Mouse (Mus musculus) liver, embryonic 16.5 days (tissue): Measurements from ENCODE around the gene Trp63. TPM values are rescaled to one million over a fixed set of nuclear protein-coding genes. Genes with fewer than 3 reads are reported as not detected.

Source experiments
- ATAC-seq: fragments of 200-750 bp; cut with Nextera tagmentation; 2 replicates; pipeline ENCODE4 v1.8.0; 2017; ENCODE audit warnings: low read depth, mild to moderate bottlenecking, moderate number of reproducible peaks, moderate library complexity
- H3K27ac ChIP-seq: fragments of 300-500 bp; sonication (generic); 2 replicates; pipeline ENCODE4 v1.5.1; 2014; ENCODE audit warnings: mild to moderate bottlenecking, low read length
- H3K27me3 ChIP-seq: fragments of 300-500 bp; sonication (generic); 2 replicates; pipeline ENCODE4 v1.6.1; 2014; ENCODE audit warnings: low read depth, low read length, mixed read lengths; ENCODE audit not compliant: control insufficient read depth, insufficient read depth
- H3K36me3 ChIP-seq: fragments of 300-500 bp; sonication (generic); 2 replicates; pipeline ENCODE4 v1.6.1; 2014; ENCODE audit warnings: mild to moderate bottlenecking; ENCODE audit not compliant: control insufficient read depth, insufficient read depth
- H3K4me1 ChIP-seq: fragments of 300-500 bp; sonication (generic); 2 replicates; pipeline ENCODE4 v1.6.1; 2014; ENCODE audit warnings: low read depth, low read length, mixed read lengths; ENCODE audit not compliant: control insufficient read depth
- H3K4me2 ChIP-seq: fragments of 300-500 bp; sonication (generic); 2 replicates; pipeline ENCODE4 v1.6.1; 2014; ENCODE audit warnings: low read depth, low read length, mixed read lengths
- H3K4me3 ChIP-seq: fragments of 300-500 bp; sonication (generic); 2 replicates; pipeline ENCODE4 v1.5.1; 2014; ENCODE audit warnings: low read depth, mild to moderate bottlenecking, low read length
- H3K9ac ChIP-seq: fragments of 300-500 bp; sonication (generic); 2 replicates; pipeline ENCODE4 v1.6.1; 2014; ENCODE audit warnings: low read depth, low read length
- H3K9me3 ChIP-seq: fragments of 300-500 bp; sonication (generic); replicated peaks from 2 replicates; pipeline ENCODE4 v1.6.1; 2016; ENCODE audit warnings: low read length; ENCODE audit not compliant: control insufficient read depth
- WGBS: fragments of 180-500 bp; shearing (Covaris S2); extraction: QIAGEN DNeasy Blood & Tissue Kit; methylation state at CpG from one replicate; pipeline ENCODE4 v1.1.7; 2014; ENCODE audit not compliant: insufficient replicate concordance; 5-methylcytosine and 5-hydroxymethylcytosine counted together
- polyA plus RNA-seq: library from polyadenylated mRNA; unstranded; fragments of >200 nt; fragmentation: Nextera tagmentation; extraction: Ambion mirVana; gene quantifications from 2 replicates; pipeline ENCODE4 v1.2.1, GENCODE M21; 2015

Gene Trp63
- polyA plus RNA-seq, 1 experiment from 2014 or later: 0.04 TPM

- Histone ChIP-seq H3K4me3 (no peak overlapping the region), H3K27me3 (no peaks in the 10 kb centered on the region), H3K27ac (no peak overlapping the region), H3K4me2 (no peak overlapping the region), H3K9ac (no peak overlapping the region), H3K9me3 (no peaks in the 10 kb centered on the region), H3K4me1 (no peaks in the 10 kb centered on the region), H3K36me3 (no peaks in the 10 kb centered on the region)
- WGBS: 68% methylated on average over 4 of the region's 4 CpGs
- no peak for ATAC-seq
Observed at GRCm38 (mm10) chr16:25797732-25798294, 114.2 kb downstream of the Trp63 start.

- ATAC-seq: no peak
Observed at GRCm38 (mm10) chr16:25799618-25800017, 116.1 kb downstream of the Trp63 start.

GRCm38 (mm10) chr16:25804955-25805354, 121.4 kb downstream of the Trp63 start:
- Histone ChIP-seq H3K4me1 (no peaks in the 10 kb centered on the region), H3K9me3 (no peaks in the 10 kb centered on the region), H3K9ac (no peak overlapping the region), H3K4me3 (no peak overlapping the region), H3K4me2 (no peak overlapping the region), H3K36me3 (no peaks in the 10 kb centered on the region), H3K27me3 (no peaks in the 10 kb centered on the region), H3K27ac (no peak overlapping the region)
- ATAC-seq: 0 out of 2 replicates have a peak, but pooled peaks have one; percentile 43
- 37% methylated on average over 3 of the region's 3 CpGs for WGBS

More at GRCm38 (mm10) chr16:25799618-25800017, 116.1 kb downstream of the Trp63 start:
- Histone ChIP-seq H3K9me3 (no peaks in the 10 kb centered on the region), H3K4me1 (no peaks in the 10 kb centered on the region), H3K36me3 (no peaks in the 10 kb centered on the region), H3K4me2 (no peak overlapping the region), H3K9ac (no peak overlapping the region), H3K4me3 (no peak overlapping the region), H3K27me3 (no peaks in the 10 kb centered on the region), H3K27ac (no peak overlapping the region)

GRCm38 (mm10) chr16:25807116-25807515, 123.6 kb downstream of the Trp63 start:
- Histone ChIP-seq H3K4me3 (no peak overlapping the region), H3K4me2 (no peak overlapping the region), H3K27me3 (no peaks in the 10 kb centered on the region), H3K27ac (no peak overlapping the region), H3K9ac (no peak overlapping the region), H3K9me3 (no peaks in the 10 kb centered on the region), H3K36me3 (no peaks in the 10 kb centered on the region), H3K4me1 (no peaks in the 10 kb centered on the region)
- no peak for ATAC-seq

- H3K9me3 ChIP-seq: no peaks in the 10 kb centered on the region
- H3K4me2 ChIP-seq: no peak overlapping the region
- no peaks in the 10 kb centered on the region for H3K27me3 ChIP-seq
- no peak for ATAC-seq
- H3K4me3 ChIP-seq: no peak overlapping the region
- WGBS: 43% methylated on average over 10 of the region's 10 CpGs
- H3K27ac ChIP-seq: no peak overlapping the region
- H3K9ac ChIP-seq: no peak overlapping the region
- no peaks in the 10 kb centered on the region for H3K4me1 ChIP-seq
- H3K36me3 ChIP-seq: no peaks in the 10 kb centered on the region
Observed at GRCm38 (mm10) chr16:25817753-25818624, 134.4 kb downstream of the Trp63 start.

GRCm38 (mm10) chr16:25826016-25826415, 142.5 kb downstream of the Trp63 start:
- Histone ChIP-seq H3K27ac (no peak overlapping the region), H3K36me3 (no peaks in the 10 kb centered on the region), H3K9ac (no peak overlapping the region), H3K4me3 (no peak overlapping the region), H3K27me3 (no peaks in the 10 kb centered on the region), H3K4me2 (no peak overlapping the region), H3K4me1 (no peaks in the 10 kb centered on the region), H3K9me3 (no peaks in the 10 kb centered on the region)
- 50% methylated on average over 7 of the region's 7 CpGs for WGBS
- no peak for ATAC-seq

- H3K36me3 ChIP-seq: no peaks in the 10 kb centered on the region
- no peak overlapping the region for H3K4me2 ChIP-seq
- H3K4me1 ChIP-seq: no peaks in the 10 kb centered on the region
- H3K4me3 ChIP-seq: no peak overlapping the region
- H3K27me3 ChIP-seq: no peaks in the 10 kb centered on the region
- no peak for ATAC-seq
- no peak overlapping the region for H3K27ac ChIP-seq
- H3K9me3 ChIP-seq: no peaks in the 10 kb centered on the region
- no peak overlapping the region for H3K9ac ChIP-seq
- WGBS: 75% methylated on average over 4 of the region's 4 CpGs
Observed at GRCm38 (mm10) chr16:25832576-25832975, 149.0 kb downstream of the Trp63 start.

GRCm38 (mm10) chr16:25835301-25835700, 151.7 kb downstream of the Trp63 start:
- H3K27ac ChIP-seq: no peak overlapping the region
- 52% methylated on average over 3 of the region's 3 CpGs for WGBS
- no peaks in the 10 kb centered on the region for H3K4me1 ChIP-seq
- ATAC-seq: no peak
- H3K9ac ChIP-seq: no peak overlapping the region
- no peak overlapping the region for H3K4me2 ChIP-seq
- H3K9me3 ChIP-seq: no peaks in the 10 kb centered on the region
- H3K27me3 ChIP-seq: no peaks in the 10 kb centered on the region
- H3K4me3 ChIP-seq: no peak overlapping the region
- H3K36me3 ChIP-seq: no peaks in the 10 kb centered on the region

GRCm38 (mm10) chr16:25835723-25836122, 152.2 kb downstream of the Trp63 start:
- Histone ChIP-seq H3K4me2 (no peak overlapping the region), H3K4me3 (no peak overlapping the region), H3K27ac (no peak overlapping the region), H3K27me3 (no peaks in the 10 kb centered on the region), H3K4me1 (no peaks in the 10 kb centered on the region), H3K9me3 (no peaks in the 10 kb centered on the region), H3K36me3 (no peaks in the 10 kb centered on the region), H3K9ac (no peak overlapping the region)
- no peak for ATAC-seq
- WGBS: 68% methylated on average over 5 of the region's 5 CpGs
